Mouse (Mus musculus): ENCODE measurements around the gene Adamts10. TPM values are rescaled to one million over a fixed set of nuclear protein-coding genes. Genes with fewer than 3 reads are reported as not detected.

Gene Adamts10
- total RNA-seq, 2 experiments from 2014 or later = 19.9 to 36.9 TPM

DNA sequence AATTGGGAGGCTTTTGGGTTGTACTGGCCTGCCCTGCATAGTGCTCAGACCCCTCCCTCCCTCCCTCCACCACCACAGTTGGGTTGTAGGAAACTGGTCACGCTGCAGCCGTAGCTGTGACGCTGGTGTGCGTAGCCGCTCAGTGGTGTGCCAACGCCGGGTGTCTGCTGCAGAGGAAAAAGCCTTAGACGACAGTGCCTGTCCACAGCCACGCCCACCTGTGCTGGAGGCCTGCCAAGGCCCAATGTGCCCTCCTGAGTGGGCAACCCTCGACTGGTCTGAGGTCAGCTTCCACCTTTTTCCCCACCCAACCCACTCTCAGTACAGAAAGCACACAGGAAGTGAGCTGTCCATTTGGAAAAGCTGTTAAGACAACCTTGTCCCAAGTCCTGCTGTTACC lies 26.4 kb downstream of the Adamts10 start:
- intact Hi-C loops (cut with DNase I) = no loop called here
- DNase-seq (ENCODE audit: low spot score in 2 of 2) = no peak

GRCm38 (mm10) chr17:33552113-33552512 lies 28.1 kb downstream of the Adamts10 start:
- intact Hi-C loops (cut with DNase I) = no loop called here
- no peak for DNase-seq (ENCODE audit: low spot score in 2 of 2)

DNA sequence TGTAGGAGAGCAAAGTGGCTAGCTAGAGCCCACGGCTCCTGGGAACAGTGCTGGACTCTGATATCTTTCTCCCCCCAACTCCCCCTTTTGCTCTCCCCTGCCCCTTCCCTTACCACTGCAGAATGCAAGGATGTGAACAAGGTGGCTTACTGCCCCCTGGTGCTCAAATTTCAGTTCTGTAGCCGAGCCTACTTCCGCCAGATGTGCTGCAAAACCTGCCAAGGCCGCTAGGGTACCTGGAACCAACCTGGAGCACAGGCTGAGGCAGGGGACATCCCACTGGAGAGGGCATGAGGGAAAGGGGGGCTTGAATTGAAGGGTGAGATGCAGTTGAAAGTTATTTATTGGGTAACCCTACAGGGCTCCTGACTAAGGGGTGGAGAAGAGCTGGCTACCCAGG lies 29.0 kb downstream of the Adamts10 start:
- DNase-seq (ENCODE audit: low spot score in 2 of 2) = no peak

GRCm38 (mm10) chr17:33554536-33554935 lies 30.5 kb downstream of the Adamts10 start:
- intact Hi-C loops (cut with DNase I) = no loop called here
- DNase-seq (ENCODE audit: low spot score in 2 of 2) = no peak

More for the DNA sequence above, 29.0 kb downstream of the Adamts10 start:
- intact Hi-C loops (cut with DNase I) = no loop called here

GRCm38 (mm10) chr17:33555223-33555855 lies 31.3 kb downstream of the Adamts10 start, which contains the start of gene Myo1f:
Myo1f (plus strand) TSS chr17:33555707.
- DNase-seq (ENCODE audit: low spot score in 2 of 2) = peak in 1 of 2 experiments; percentile 13
- intact Hi-C loops (cut with DNase I) = no loop called here

DNA sequence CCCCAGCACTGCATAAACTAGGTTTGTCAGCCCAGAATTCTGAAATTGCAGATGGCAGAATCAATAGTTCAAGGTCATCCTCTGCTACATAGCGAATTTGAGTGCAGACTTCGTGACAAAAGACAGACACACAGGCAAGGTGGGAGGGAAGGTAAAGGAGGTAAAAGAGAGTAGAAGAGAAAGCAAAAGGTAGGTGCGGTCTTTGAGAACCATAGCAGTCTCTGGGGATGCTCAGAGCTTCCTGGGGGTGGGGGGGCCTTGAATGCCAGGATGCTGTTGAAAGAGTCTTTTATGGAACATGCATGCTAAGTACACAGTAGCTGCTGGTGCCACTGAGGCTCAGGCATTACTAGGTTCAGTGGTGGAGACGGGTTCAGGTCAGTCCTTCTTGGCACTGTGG lies 33.9 kb downstream of the Adamts10 start:
- no peak for DNase-seq (ENCODE audit: low spot score in 2 of 2)
- intact Hi-C loops (cut with DNase I) = no loop called here

GRCm38 (mm10) chr17:33563527-33564076 lies 39.6 kb downstream of the Adamts10 start:
- DNase-seq (ENCODE audit: low spot score in 2 of 2) = no peak

DNA sequence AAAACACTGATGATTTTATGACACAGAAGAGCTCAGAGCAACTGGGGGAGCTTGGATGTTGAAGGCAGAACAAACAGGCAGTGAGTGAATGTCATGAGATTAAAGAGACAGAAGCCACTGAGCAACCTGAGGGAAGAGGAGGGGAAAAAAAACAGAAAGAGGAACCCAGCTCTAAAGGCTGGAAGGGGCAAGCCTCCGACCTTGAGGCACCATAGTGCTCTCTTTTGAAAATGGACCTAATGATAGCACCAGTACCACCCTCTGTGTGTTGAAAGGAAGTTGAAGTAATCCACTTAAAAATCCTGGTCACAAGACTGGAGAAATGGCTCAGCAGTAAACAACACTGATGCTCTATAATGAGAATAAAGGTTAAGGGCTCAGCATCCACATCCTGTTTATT lies 40.6 kb downstream of the Adamts10 start:
- intact Hi-C loops (cut with DNase I) = no loop called here

More at GRCm38 (mm10) chr17:33563527-33564076, 39.6 kb downstream of the Adamts10 start:
- intact Hi-C loops (cut with DNase I) = no loop called here

DNA sequence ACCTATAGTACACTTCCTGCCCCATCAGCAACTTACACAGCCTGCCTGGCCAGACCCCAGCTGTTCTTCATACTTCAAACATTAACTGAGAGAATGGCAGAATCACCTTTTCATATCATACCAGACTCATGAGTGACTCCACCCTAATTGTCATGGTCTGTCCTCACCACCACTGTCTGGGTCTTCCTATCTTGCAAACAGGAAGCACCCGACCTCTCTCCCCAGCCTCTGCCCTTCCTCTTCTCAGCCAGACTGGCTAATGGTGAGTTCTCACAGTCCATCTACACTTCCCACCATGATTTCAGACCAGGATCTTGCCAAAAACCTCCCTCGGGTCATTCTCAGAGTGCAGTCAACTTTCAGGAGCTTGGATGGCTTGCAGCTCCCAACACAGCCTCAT lies 42.2 kb downstream of the Adamts10 start:
- DNase-seq (ENCODE audit: low spot score in 2 of 2) = no peak
- intact Hi-C loops (cut with DNase I) = no loop called here

More for the DNA sequence above, 40.6 kb downstream of the Adamts10 start:
- DNase-seq (ENCODE audit: low spot score in 2 of 2) = no peak

GRCm38 (mm10) chr17:33584061-33584460 lies 60.1 kb downstream of the Adamts10 start:
- intact Hi-C loops (cut with DNase I) = no loop called here
- DNase-seq (ENCODE audit: low spot score in 2 of 2) = no peak

DNA sequence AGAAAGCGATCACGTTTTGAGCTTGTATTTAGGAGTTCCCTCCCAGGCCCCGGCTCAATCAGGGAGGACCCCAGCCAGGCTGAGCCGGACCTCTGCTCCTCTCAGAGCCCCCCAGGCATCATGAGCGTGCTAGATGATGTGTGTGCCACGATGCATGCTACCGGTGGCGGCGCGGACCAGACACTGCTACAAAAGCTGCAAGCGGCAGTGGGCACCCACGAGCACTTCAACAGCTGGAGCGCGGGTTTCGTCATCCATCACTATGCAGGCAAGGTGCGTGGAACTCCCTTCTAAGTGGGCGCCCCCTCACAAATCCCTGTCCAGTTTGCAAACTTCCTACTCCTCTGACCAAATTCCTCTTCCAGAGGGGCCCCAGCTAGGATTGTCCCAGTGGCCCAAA lies 62.0 kb downstream of the Adamts10 start:
- intact Hi-C loops (cut with DNase I) = no loop called here
- no peak for DNase-seq (ENCODE audit: low spot score in 2 of 2)

DNA sequence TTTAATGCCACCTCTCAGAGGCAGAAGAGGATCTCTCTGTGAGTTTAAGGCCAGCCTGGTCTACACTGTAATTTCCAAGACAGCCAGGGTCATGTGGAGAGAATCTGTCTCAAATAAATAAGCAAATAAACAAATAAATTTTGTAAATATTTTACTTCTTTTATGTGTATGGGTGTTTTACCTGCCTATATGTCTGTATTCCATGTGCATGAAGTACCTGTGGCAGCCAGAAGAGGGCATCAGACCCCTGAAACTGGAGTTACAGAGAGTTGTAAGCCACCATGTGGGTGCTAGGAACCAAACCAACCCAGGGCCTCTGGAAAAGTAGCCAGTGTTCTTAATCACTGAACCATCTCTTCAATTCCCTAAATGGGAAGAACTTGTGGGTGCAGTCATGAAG lies 73.3 kb downstream of the Adamts10 start:
- intact Hi-C loops (cut with DNase I) = no loop called here
- no peak for DNase-seq (ENCODE audit: low spot score in 2 of 2)

- intact Hi-C loops (cut with DNase I) = no loop called here
- DNase-seq (ENCODE audit: low spot score in 2 of 2) = no peak
These were observed 74.5 kb downstream of the Adamts10 start for GRCm38 (mm10) chr17:33598506-33598905.

DNA sequence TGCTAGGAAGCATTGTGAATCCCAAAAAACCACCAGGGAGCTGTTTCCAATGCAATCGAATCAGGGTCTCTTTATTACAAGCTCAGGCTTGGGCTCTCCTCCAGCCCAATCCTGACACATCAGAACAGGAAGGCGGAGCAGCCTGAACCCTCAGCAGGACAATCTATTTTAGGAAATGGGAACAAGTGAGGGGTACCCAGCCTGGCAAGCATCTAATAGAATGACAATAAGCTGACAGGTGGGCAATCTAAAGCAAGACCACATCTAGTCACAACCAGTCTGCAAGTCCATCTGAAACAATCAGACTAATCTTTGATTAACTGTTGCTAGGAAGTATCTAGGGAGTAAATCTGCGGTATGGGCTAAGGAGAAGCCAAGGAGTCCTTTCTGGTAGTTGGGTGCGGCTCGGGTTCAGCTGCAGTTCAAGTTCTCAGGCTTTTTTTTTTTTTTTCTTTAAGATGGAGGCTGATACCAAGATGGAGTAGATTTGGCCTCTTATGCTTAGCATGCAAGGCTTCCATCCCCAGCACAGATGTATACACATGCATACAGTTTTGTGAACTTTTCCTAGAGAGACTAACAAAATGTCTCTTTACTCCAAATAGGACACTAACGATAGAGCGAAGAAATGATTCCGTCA lies 76.0 kb downstream of the Adamts10 start:
- DNase-seq (ENCODE audit: low spot score in 2 of 2) = no peak
- intact Hi-C loops (cut with DNase I) = no loop called here

DNA sequence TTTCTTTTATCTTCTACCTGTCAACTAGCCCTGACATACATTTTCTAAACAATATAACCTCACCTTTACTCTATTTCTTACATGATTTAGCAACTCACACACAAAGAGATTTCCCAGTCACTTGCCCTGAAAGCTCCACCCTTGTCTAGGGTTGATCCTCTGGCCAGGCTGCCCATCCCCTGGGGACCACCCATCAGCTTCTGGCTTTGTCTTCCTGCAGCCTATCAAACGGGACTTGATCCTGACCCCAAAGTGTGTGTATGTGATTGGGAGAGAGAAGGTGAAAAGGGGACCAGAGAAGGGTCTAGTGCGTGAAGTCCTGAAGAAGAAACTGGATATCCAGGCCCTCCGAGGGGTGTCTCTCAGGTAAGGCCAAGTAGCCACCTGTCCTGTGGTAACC lies 76.8 kb downstream of the Adamts10 start:
- DNase-seq (ENCODE audit: low spot score in 2 of 2) = no peak
- intact Hi-C loops (cut with DNase I) = no loop called here

GRCm38 (mm10) chr17:33601947-33602346 lies 77.9 kb downstream of the Adamts10 start:
- intact Hi-C loops (cut with DNase I) = no loop called here

More at GRCm38 (mm10) chr17:33601947-33602346, 77.9 kb downstream of the Adamts10 start:
- no peak for DNase-seq (ENCODE audit: low spot score in 2 of 2)

Other genes starting within 250 kb of the Adamts10 start
- 10 to 100 TPM; 30.8 to 31.4 TPM for gene Zfp955b, start 234.7 kb upstream of the Adamts10 start, total RNA-seq (2021)
- gene Zfp81, start 165.3 kb upstream of the Adamts10 start, total RNA-seq (2021) = 10 to 100 TPM; 17.1 to 19.3 TPM
- 10 to 100 TPM; 10.8 to 12.2 TPM for gene Zfp101, start 129.6 kb upstream of the Adamts10 start, total RNA-seq (2021)
- under 1 TPM in 1 of 2 experiments, not detected in 1; 0.29 TPM for gene Actl9, start 91.3 kb upstream of the Adamts10 start, total RNA-seq (2021)
- 1 to 10 TPM; 1.8 to 2.5 TPM for gene Myo1f, start 31.5 kb downstream of the Adamts10 start, total RNA-seq (2021)
- gene Zfp414, start 104.9 kb downstream of the Adamts10 start, total RNA-seq (2021) = 10 to 100 TPM; 43.6 to 46.6 TPM
- gene Pram1, start 113.9 kb downstream of the Adamts10 start, total RNA-seq (2021) = under 1 TPM in 1 of 2 experiments, not detected in 1; 0.68 TPM
- gene Hnrnpm, start 162.7 kb downstream of the Adamts10 start, total RNA-seq (2021) = 100 to 1,000 TPM; 102 to 150 TPM
- gene March2, start 194.5 kb downstream of the Adamts10 start, total RNA-seq (2021) = 10 to 100 TPM; 90.2 to 97.0 TPM
- gene Rab11b, start 236.3 kb downstream of the Adamts10 start, total RNA-seq (2021) = 100 to 1,000 TPM; 328 to 372 TPM

All from left cerebral cortex, postnatal 36 days (tissue).